Mouse (Mus musculus) c-Kit-negative CD71-positive TER-119-positive erythroid progenitor cells, embryonic 14.5 days (primary cell): ENCODE data around the gene Pld1.
"Not testable (repeated sequence)": the region's sequence is repeated elsewhere in the genome, so short reads cannot be mapped to it uniquely, and the experiment has no call there.

Source experiments
- DNase-seq: peaks from one replicate; pipeline ENCODE4 v3.0.0-alpha.2; 2013; ENCODE audit warnings: low read depth, low spot score

Pld1 gene

DNA sequence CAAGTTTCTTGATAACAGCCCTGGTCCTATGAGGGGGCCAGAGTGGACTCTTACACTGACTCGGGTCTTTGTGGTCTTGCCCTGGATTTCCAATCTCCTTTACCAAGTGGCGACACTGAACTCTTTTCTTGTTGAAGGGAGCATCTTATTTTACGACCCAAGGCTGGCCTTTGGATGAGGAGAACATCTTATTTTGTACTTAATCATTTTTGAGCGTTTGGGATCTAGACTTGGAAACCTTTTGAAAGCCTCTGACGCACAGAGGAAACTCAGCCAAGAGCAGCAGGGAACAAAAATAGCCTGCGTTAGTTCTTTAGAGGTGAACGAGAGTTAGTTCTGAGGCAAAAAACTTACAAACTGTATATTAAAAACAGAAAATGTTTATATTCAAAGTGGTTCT, 4.5 kb downstream of the Pld1 start:
- DNase-seq = no peak

DNA sequence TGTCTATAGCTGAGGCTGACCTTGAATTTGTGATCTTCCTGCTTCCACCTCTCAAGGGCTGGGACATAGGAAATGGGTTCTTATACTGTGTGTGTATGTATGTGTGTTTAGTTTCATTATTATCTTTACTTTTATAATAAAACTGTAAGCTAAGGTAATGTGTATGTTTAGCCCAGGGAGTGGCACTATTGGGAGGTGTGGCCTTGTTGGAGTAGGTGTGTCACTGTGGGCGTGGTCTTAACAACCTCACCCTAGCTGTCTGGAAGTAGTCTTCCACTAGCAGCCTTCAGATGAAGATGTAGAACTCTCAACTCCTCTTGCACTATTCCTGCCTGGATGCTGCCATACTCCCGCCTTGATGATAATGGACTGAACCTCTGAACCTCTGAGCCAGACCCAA, 6.9 kb downstream of the Pld1 start:
- DNase-seq = not testable (repeated sequence)

DNA sequence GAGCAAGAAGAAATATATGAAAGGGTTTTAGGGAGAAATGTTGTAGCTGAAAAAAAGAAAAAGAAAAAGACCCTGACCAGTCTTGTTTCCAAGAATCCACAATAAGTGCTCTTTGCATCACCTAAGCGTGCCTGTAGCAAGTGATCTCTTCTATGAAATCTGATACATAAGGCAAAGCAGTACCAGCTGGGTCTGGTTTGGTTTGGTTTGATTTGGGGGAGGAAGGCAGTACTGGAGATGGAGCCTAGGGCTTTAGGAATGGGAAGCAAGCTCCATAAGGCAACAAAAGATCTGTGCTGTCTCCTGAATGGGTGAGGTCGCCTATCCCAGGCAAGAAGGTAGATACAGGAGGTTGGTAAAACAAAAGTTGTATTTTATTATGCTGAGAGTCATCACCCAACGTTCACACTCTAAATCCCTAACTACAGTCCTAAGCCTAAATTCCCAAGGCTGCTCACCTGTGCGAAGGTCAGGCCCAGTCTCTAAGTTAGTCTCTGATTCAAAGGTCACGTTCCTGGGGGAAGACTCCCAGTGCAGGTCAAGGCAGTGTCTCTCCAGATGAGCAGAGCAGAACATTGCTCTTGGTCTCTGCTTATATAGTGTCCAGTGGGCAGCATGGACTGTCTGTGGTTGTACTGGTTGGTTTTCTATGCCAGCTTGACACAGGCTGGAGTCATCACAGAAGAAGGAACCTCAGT, 10.8 kb downstream of the Pld1 start:
- DNase-seq = no peak

DNA sequence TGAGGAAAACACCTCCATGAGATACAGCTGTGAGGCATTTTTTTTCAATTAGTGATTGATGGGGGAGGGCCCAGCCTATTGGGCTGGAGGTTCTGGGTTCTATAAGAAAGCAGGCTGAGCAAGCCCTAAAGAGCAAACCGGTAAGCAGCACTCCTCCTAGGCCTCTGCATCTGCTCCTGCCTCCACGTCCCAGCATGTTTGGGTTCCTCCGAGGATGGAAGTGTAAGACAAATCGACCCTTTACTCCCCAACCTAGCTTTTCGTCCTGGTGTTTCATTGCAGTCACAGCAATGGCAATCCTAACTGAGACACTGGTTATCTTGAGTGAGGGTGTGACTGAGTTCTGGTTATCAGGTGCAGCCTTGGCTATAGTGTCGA, 11.4 kb downstream of the Pld1 start:
- no peak for DNase-seq

DNA sequence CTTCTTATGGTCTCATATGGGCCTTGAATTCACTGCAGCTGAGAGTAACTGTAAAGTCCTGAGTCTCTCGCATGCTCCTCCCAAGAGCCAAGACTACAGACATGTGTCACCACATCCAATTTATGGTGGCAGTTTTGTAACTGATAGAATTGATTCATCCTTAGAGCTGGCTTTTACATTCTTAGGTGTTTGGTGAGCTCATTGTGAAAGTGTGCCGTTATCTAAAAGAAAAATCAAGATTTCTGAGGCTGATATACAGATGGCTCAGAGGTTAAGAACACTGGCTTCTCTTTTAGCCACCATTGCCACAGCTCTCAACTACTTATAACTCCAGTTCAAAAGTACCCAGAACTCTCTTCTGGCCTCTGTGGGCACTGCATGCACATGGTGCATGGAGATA, 12.2 kb downstream of the Pld1 start:
- no peak for DNase-seq

DNA sequence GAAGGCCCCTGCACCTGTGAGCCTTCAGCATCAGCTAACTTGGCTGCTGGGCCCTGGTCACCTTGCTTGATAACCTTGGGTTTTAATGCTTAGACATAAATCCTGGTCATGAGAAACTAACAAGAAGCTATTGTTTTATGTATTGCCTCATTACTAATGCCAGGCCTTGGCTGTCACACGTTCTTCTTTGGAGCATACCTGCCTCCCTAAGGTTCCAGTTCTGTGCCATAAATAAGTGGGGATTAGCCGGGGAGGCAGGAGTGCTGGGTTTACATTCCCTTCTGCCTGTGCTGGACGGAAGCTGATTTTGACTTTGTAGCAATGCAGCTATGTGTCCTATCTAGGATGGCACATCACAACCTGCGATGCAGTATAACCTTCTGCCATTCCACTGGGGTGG, 13.2 kb downstream of the Pld1 start:
- DNase-seq = no peak

DNA sequence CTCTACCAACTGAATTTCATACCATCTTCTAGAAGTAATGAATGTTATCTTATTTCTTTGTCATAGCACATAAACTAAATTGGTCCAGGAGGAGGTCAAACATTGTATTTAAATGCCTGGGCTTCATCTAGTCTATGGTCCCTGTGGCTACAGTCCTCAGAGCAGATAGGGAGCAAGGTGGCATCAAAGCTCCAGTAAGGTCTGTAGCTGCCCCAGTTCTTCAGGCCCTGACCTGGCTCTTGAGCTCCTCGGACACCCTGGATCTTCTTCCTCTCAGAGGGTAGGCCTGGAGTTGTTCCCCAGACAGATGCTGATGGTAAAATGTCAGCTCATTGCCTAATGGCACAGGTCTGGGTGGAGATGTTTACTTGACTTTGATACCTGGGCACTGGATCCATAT, 17.5 kb downstream of the Pld1 start:
- no peak for DNase-seq

DNA sequence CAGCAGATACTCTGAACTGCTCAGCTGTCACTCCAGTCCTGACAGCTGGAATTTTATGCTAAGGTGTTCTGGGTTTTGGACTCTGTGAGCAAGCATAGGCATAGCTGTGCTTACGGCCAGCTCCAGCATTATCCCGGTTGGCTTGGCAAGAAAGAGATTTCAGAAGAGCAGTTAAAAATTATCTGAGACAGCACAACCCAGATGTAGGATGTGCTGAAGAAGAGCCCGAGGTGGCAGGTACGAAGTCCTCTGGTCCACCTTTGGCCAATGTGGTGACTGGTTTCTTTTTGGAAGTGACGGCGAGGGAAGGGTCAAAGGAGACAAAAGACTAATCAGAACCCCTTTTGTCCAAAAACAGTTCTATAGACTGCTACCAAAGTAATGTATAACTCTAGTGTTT, 20.7 kb downstream of the Pld1 start:
- no peak for DNase-seq

DNA sequence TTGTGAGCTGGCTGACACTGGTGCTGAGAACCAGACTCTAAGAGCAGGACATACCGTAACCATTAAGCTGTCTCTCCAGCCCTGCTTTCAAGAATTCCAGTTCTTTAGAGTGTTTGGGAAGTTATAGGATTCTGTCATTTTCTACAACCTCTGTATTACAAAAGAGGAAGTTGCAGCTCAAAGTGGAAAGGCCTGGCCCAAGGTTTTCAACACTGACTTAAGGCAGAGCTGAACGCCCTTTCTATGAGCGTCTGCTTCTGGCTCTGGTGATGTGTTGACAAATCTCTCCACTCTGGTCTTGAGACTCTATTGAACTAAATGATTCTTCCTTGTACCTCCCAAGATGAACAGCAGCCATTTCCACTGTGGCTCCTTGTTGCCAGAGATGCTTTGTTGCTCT, 22.7 kb downstream of the Pld1 start:
- DNase-seq = no peak

DNA sequence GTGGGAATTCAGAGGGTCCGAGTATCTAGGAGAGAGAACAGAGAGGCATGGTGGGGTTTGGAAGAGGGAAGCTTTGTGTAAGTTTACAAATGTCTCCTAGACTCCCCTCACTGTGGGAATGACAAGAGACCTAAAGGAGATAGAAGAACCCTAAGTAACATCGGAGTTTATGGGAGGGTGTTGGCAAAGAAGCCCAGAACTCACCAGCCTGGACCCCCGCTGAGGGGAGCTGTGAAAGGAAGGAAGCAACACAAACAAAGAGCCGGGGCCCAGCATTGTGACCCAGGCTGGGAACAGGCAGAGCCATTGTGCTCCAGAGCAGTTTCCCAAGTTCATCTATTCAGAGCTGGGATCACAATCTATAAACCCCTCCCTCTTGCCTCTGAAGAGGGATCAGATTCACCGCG, 25.3 kb downstream of the Pld1 start:
- no peak for DNase-seq

DNA sequence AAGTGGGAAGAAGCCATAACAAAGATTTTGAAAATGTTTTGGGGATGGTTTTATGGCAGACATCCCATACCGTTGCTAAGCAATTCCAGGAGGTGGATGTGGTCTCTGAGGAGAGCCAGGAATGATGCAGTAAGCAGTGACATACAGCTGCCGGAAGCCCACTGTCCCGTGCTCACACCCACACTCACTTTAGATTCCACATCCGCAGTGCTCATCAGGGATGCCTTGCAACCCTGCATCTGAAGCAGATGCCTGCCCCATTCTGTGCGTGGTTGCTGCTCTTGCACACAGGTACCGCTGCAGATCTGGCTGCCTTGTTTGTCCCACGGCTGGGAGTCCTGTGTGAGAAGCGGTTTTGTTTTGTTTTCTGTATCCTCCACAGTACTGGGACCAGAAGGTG, 30.2 kb downstream of the Pld1 start:
- no peak for DNase-seq

DNA sequence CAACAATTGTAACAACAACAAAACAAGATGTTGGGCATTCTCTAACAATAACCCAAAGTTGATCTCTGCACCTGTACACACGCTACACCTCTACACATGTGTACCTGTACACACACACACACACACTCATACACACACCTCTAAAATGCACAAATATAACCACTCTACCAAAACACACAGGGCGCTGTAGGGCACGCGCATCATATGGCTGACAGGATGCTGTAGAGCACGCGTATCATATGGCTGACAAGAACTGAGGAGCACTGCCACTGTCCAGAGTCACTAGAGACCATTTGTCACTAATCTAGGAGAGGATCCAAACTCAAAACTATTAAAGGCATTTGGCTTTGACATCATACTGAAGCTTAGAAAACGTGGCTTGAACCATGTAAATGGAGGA, 35.4 kb downstream of the Pld1 start:
- no peak for DNase-seq

DNA sequence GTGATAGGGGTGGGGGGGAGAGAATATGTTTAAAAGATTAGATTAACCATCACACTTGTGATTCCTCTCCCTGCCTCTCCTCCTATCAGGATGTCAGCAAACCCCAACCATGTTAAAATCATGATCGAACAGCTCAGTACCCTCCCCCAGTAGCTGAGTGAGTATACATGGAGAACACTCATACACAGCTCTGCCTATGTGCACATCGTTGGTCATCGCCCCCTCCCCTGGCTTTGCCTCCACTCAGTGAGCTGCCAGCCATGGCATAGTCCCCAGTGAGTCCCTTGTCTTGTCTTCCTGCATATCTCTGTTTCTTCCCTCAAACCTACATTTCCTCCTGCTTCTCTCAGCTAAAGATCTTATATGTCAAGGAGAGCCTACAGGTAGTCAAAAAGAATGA, 36.5 kb downstream of the Pld1 start:
- no peak for DNase-seq

DNA sequence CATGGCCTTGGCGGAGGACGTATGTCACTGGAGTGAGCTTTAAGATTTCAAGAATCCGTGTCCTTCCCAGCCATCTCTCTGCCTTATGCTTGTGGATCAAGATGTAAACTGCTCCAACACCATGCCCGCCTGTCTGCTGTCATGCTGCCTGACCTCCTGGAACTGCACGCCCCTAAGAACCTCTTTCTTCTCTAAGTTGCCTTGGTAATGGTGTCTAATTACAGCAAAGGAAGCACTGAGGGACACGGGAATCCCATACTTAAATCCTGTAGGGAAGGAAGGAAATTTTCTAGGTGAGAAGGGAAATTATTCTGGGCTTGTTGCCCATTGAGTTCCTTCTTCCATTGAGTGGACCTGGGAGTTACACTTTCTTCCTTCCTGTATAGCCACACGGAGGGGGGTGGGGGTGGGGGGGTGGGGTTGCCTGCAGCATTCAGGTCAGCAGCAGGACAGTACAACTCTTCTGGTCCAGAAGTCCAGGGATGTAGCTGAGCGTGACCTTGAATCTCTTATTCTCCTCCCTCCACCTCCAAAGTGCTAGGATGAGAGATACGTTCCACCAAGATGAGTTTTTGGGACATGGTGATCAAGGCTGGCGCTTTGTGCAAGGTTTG, 38.5 kb downstream of the Pld1 start:
- no peak for DNase-seq

DNA sequence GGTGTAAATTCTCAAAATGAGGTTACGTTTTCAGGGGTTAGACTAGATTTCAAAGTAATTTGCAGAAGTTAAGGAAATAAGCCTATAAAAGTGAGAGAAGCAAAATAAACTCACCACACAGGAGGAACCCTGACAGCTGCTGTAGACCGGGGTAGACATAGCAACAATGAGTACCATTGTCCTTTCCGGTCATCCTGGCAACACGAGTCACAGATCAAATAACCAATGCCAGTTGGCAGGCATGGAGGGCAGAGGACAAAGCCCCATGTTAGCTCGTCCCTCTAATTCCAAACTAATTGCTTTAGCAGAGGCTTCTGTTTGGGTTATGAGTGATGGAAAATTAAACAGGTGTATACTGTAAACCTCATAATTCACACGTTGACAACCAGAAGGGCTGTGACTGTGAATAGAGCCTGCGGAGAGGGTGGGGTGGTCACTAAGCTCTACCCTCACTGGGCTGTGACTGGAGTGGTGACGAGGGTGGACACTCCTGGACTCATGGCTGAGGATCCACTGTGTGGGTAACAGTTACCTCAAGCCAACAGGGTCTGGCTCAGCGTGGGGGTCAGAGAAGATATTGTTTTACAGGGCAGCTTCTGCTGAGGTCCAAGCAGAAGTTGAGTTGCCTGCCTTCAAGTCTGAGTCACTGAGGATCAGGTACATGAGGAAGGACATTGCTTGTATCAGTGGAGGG, 39.7 kb downstream of the Pld1 start:
- DNase-seq = no peak

DNA sequence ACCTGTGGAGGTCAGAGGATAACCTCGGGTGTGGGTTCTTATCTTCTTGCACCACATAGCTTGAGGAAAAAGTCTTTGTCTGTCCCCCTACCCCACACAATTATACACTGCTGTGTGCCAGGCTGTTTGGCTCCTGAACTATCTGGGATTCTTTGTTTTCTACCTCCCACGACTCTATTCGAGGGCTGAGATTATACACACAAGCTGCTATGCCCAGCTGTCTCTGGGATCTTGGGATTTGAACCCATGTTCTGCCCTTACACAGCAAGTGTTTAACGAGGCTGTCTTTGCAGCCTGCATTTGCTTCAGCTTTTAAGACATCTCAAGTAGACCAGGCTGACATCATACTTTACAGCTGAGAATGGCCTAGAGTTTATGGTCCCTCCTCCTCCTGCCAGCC, 43.1 kb downstream of the Pld1 start:
- no peak for DNase-seq

DNA sequence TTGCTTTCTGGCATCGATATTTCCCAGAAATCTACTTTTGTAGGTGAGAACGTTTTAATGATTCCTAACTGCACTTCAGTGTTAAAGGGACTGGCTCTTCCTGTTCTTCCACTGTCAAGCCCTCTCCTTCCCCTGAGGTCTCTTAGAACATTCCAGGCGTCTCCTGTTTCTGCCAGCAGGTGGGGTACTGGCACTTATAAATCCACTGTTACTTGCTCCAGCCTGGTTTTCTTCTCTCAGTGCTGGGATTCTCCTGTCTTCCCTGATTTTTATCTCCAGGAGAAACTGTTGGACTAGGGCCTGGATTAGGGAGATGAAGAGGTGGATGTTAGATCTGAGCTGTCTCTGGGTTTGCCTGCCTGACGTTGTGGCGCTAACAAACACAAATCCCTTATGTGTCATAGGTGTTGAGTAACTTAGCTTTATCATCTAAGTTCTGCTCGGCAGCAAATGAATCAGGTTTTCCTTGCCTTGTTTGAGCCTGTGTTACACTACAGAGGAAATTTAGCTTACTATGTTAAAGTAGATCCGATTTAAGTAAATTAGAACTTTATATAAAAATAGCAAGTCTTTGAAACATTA, 44.0 kb downstream of the Pld1 start:
- no peak for DNase-seq

DNA sequence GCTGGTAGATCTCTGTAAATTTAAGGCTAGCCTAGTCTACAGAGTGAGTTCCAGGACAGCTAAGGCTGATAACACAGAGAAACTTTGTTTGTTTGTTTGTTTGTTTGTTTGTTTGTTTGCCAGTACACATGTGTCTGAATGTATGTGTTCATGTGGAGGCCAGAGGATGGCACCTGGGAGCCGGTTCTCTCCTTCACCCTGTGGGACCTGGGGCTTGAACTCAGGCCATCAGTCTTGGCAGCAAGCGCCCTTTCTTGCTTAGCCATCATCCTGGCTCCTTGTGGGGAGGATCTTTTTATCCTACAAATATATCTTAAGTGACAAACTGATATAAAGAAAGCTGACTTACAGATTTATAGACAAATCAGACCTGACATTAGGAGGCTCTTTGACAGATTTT, 44.8 kb downstream of the Pld1 start:
- DNase-seq = no peak

DNA sequence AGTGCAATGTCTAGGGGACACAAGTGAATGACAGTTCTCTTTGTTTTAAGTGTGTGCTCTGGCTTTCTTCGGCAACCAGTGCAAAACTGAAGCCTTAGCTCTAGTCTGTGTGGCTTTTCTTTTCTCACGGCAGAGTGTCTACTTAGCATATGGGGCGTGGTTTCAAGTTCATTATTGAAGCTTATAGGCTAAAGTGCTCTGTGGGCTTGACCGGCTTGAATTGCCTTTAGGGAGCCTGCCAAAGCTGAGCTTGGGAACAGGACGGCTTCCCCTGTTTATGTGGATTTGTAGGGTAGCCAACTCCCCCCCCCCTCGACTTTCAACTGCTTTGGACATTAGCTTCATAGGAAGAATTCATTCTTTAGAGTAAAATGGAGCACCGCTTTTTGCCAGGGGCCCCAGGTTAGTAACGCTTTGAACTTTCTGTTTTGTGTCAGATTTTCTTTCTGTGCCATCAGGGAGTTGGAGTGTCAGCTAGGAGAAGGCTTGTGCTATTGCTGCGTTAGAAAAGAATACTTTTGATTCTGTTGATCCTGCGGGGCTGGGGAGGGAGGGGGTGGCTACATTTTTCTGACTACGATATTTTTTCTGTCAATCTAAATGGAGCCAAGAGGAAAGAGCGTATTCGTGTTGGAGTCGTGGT, 45.6 kb downstream of the Pld1 start:
- DNase-seq = no peak

DNA sequence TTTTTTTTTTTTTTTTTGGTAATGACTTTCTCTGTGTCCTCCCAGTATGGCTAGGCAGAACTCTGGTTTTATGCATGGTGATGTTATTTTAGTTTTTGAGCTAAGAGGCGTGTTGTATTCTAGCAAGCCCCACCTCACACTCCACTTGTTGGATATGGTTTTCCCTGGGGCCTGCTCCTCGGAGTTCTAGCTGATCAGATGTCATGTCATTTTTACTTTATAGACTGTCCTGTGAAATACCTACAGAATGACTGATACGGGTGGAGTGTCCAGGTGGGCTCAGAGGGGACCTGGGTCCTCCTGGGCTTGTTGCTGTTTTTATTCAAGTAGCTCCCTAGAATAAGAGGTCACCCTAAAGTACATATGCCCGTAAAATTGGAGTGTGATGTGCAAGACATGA, 46.1 kb downstream of the Pld1 start:
- no peak for DNase-seq

DNA sequence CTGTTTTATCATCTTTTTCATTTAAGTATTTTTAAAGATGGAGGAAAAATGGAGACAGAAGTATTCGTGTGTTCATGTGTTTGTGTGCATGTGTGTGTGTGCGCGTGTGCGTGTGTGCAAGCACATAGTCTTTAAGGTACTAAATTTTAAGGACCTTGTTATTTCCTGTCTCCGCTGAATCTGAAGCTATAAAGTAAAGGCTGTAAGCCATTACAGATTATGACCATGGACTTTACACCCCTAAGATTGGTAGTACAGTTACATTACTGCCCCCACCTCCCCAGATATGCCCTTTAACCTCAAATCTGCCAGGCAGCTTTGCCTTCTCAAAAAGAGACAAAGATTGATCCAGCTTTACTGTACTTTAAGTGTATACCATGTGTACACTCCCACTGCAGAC, 46.8 kb downstream of the Pld1 start:
- DNase-seq = no peak

DNA sequence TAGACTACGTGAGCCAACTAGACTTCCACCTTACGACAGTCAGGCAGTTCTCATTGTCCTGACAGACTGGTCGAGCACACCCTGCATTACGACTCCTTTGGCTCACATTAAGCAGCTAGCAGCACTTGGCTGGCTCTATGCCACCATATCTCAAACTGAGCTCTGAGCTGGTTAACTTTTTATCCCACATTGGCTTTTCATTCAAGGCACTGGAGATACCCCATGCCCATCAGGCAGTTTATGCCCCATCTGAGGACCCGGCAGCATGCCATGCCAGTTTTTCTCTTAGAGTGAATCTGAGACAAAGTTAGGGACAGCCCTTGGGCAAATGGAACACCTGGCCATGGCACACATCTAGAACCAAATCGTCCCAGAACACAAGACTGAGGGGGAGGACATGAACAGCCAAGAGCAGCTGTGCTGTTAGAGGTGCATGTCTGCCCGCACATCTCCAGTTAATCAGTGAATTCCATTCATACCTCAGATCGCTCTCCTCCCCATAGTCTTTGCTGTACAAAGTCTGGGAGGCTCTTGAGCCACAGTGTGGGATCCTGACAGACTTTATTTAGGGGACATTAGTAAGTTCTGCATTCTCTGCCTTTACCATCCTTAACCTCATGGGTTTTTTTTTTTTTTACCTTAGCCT, 49.5 kb downstream of the Pld1 start:
- DNase-seq = no peak
